Mouse (Mus musculus) lung, embryonic 15.5 days (tissue): ENCODE results near the gene Wnt7b. TPM values are rescaled to one million over a fixed set of nuclear protein-coding genes. Genes with fewer than 3 reads are reported as not detected.
A peak's percentile ranks its signal among the peaks of the same experiment; 100 is the strongest.

Source experiments
- ATAC-seq: fragments of 200-750 bp; cut with Nextera tagmentation; 2 replicates; pipeline ENCODE4 v1.8.0; 2017; ENCODE audit warnings: moderate number of reproducible peaks, borderline replicate concordance; ENCODE audit not compliant: low FRiP score, low TSS enrichment; ENCODE audit errors: extremely low read depth
- H3K27ac ChIP-seq: fragments of 300-500 bp; sonication (generic); 2 replicates; pipeline ENCODE4 v1.5.1; 2015; ENCODE audit warnings: moderate library complexity, mild to moderate bottlenecking, inconsistent platforms
- H3K27me3 ChIP-seq: fragments of 300-500 bp; sonication (generic); 2 replicates; pipeline ENCODE4 v1.6.1; 2015; ENCODE audit warnings: inconsistent platforms
- H3K36me3 ChIP-seq: fragments of 300-500 bp; sonication (generic); 2 replicates; pipeline ENCODE4 v1.6.1; 2015; ENCODE audit warnings: inconsistent platforms
- H3K4me1 ChIP-seq: fragments of 300-500 bp; sonication (generic); 2 replicates; pipeline ENCODE4 v1.6.1; 2015; ENCODE audit warnings: inconsistent platforms
- H3K4me2 ChIP-seq: fragments of 300-500 bp; sonication (generic); 2 replicates; pipeline ENCODE4 v1.6.1; 2015; ENCODE audit warnings: inconsistent platforms, mild to moderate bottlenecking, moderate library complexity
- H3K4me3 ChIP-seq: fragments of 300-500 bp; sonication (generic); 2 replicates; pipeline ENCODE4 v1.5.1; 2015; ENCODE audit warnings: mild to moderate bottlenecking, inconsistent platforms
- H3K9ac ChIP-seq: fragments of 300-500 bp; sonication (generic); 2 replicates; pipeline ENCODE4 v1.6.1; 2015; ENCODE audit warnings: inconsistent platforms
- H3K9me3 ChIP-seq: fragments of 300-500 bp; sonication (generic); 2 replicates; pipeline ENCODE4 v1.6.1; 2016; ENCODE audit warnings: inconsistent platforms
- WGBS: fragments of 180-500 bp; shearing (Covaris S2); methylation state at CpG from one replicate; pipeline ENCODE4 v1.1.7; 2015; 5-methylcytosine and 5-hydroxymethylcytosine counted together
- polyA plus RNA-seq: library from polyadenylated mRNA; unstranded; fragments of >200 nt; fragmentation: Nextera tagmentation; extraction: Ambion mirVana; gene quantifications from 2 replicates; pipeline ENCODE4 v1.2.1, GENCODE M21; 2015

The Wnt7b gene
- polyA plus RNA-seq, 1 experiment from 2014 or later: 56.5 TPM

- Histone ChIP-seq H3K4me2 (peak overlapping the region; percentile 4; the same call in 1 of the 2 replicates), H3K9ac (peak overlapping the region; percentile 3; the same call in 1 of the 2 replicates), H3K9me3 (no peaks in the 10 kb centered on the region), H3K4me1 (peaks cover 51% of the 10 kb centered on the region), H3K36me3 (no peaks in the 10 kb centered on the region), H3K4me3 (no peak overlapping the region), H3K27ac (peak overlapping the region; percentile 92), H3K27me3 (peaks cover 12% of the 10 kb centered on the region; the same call in 1 of the 2 replicates)
- peak; percentile 91 for ATAC-seq
- WGBS: 5% methylated on average over 8 of the region's 8 CpGs
Measured at GRCm38 (mm10) chr15:85610618-85611218, 28.4 kb upstream of the Wnt7b start.

GRCm38 (mm10) chr15:85610120-85610519 is 27.8 kb upstream of the Wnt7b start:
- H3K4me1 ChIP-seq: peaks cover 50% of the 10 kb centered on the region
- ATAC-seq: 0 out of 2 replicates have a peak, but pooled peaks have one; percentile 2
- peak overlapping the region; percentile 92; the same call in 1 of the 2 replicates for H3K27ac ChIP-seq
- no peak overlapping the region for H3K4me3 ChIP-seq
- H3K27me3 ChIP-seq: peaks cover 7% of the 10 kb centered on the region; the same call in 1 of the 2 replicates
- WGBS: 61% methylated on average over 5 of the region's 5 CpGs
- no peaks in the 10 kb centered on the region for H3K9me3 ChIP-seq
- no peak overlapping the region for H3K4me2 ChIP-seq
- H3K36me3 ChIP-seq: no peaks in the 10 kb centered on the region
- H3K9ac ChIP-seq: no peak overlapping the region

GRCm38 (mm10) chr15:85609266-85610004 is 27.2 kb upstream of the Wnt7b start:
- Histone ChIP-seq H3K27me3 (peaks cover under 1% of the 10 kb centered on the region; the same call in 1 of the 2 replicates), H3K27ac (no peak overlapping the region), H3K4me3 (no peak overlapping the region), H3K9ac (no peak overlapping the region), H3K4me1 (peaks cover 46% of the 10 kb centered on the region), H3K4me2 (no peak overlapping the region), H3K9me3 (no peaks in the 10 kb centered on the region), H3K36me3 (no peaks in the 10 kb centered on the region)
- 79% methylated on average over 5 of the region's 5 CpGs for WGBS
- ATAC-seq: no peak

GRCm38 (mm10) chr15:85605962-85606610 is 23.8 kb upstream of the Wnt7b start:
- WGBS: 30% methylated on average over 17 of the region's 17 CpGs
- Histone ChIP-seq H3K27me3 (no peaks in the 10 kb centered on the region), H3K27ac (0 out of 2 replicates have a peak overlapping the region, but pooled peaks have one; percentile 44), H3K9me3 (no peaks in the 10 kb centered on the region), H3K9ac (no peak overlapping the region), H3K4me1 (peaks cover 15% of the 10 kb centered on the region), H3K4me3 (no peak overlapping the region), H3K4me2 (peak overlapping the region; percentile 23; the same call in 1 of the 2 replicates), H3K36me3 (no peaks in the 10 kb centered on the region)
- no peak for ATAC-seq

- no peak overlapping the region for H3K4me3 ChIP-seq
- H3K36me3 ChIP-seq: no peaks in the 10 kb centered on the region
- no peaks in the 10 kb centered on the region for H3K9me3 ChIP-seq
- ATAC-seq: no peak
- no peak overlapping the region for H3K4me2 ChIP-seq
- H3K4me1 ChIP-seq: peaks cover 22% of the 10 kb centered on the region
- no peak overlapping the region for H3K27ac ChIP-seq
- H3K27me3 ChIP-seq: no peaks in the 10 kb centered on the region
- H3K9ac ChIP-seq: no peak overlapping the region
- WGBS: 84% methylated on average over 8 of the region's 8 CpGs
Measured at GRCm38 (mm10) chr15:85604938-85605337, 22.7 kb upstream of the Wnt7b start.

- Histone ChIP-seq H3K9ac (no peak overlapping the region), H3K36me3 (no peaks in the 10 kb centered on the region), H3K9me3 (no peaks in the 10 kb centered on the region), H3K27me3 (no peaks in the 10 kb centered on the region), H3K4me1 (peaks cover 26% of the 10 kb centered on the region), H3K4me2 (no peak overlapping the region), H3K27ac (no peak overlapping the region), H3K4me3 (no peak overlapping the region)
- no peak for ATAC-seq
- WGBS: 76% methylated on average over 4 of the region's 4 CpGs
Measured at GRCm38 (mm10) chr15:85604507-85604906, 22.2 kb upstream of the Wnt7b start.

- ATAC-seq: no peak
- no peak overlapping the region for H3K4me3 ChIP-seq
- no peaks in the 10 kb centered on the region for H3K36me3 ChIP-seq
- H3K27ac ChIP-seq: no peak overlapping the region
- WGBS: 50% methylated on average over 5 of the region's 5 CpGs
- H3K4me1 ChIP-seq: peaks cover 32% of the 10 kb centered on the region
- no peak overlapping the region for H3K4me2 ChIP-seq
- no peak overlapping the region for H3K9ac ChIP-seq
- H3K27me3 ChIP-seq: no peaks in the 10 kb centered on the region
- H3K9me3 ChIP-seq: no peaks in the 10 kb centered on the region
Measured at GRCm38 (mm10) chr15:85603422-85603821, 21.1 kb upstream of the Wnt7b start.

GRCm38 (mm10) chr15:85602733-85603132 is 20.5 kb upstream of the Wnt7b start:
- Histone ChIP-seq H3K4me3 (no peak overlapping the region), H3K27ac (no peak overlapping the region), H3K27me3 (no peaks in the 10 kb centered on the region), H3K4me2 (no peak overlapping the region), H3K9ac (no peak overlapping the region), H3K9me3 (no peaks in the 10 kb centered on the region), H3K36me3 (no peaks in the 10 kb centered on the region), H3K4me1 (peaks cover 32% of the 10 kb centered on the region)
- WGBS: 66% methylated on average over 6 of the region's 6 CpGs
- ATAC-seq: no peak

GRCm38 (mm10) chr15:85602021-85602420 is 19.7 kb upstream of the Wnt7b start:
- H3K4me2 ChIP-seq: no peak overlapping the region
- no peak for ATAC-seq
- H3K27ac ChIP-seq: no peak overlapping the region
- 77% methylated on average over 5 of the region's 5 CpGs for WGBS
- no peak overlapping the region for H3K9ac ChIP-seq
- peaks cover 32% of the 10 kb centered on the region for H3K4me1 ChIP-seq
- H3K9me3 ChIP-seq: no peaks in the 10 kb centered on the region
- no peaks in the 10 kb centered on the region for H3K36me3 ChIP-seq
- no peak overlapping the region for H3K4me3 ChIP-seq
- no peaks in the 10 kb centered on the region for H3K27me3 ChIP-seq

GRCm38 (mm10) chr15:85601202-85601601 is 18.9 kb upstream of the Wnt7b start:
- Histone ChIP-seq H3K4me2 (no peak overlapping the region), H3K27me3 (no peaks in the 10 kb centered on the region), H3K4me1 (peaks cover 31% of the 10 kb centered on the region), H3K4me3 (no peak overlapping the region), H3K27ac (no peak overlapping the region), H3K9me3 (no peaks in the 10 kb centered on the region), H3K9ac (no peak overlapping the region), H3K36me3 (no peaks in the 10 kb centered on the region)
- 65% methylated on average over 4 of the region's 4 CpGs for WGBS
- no peak for ATAC-seq

GRCm38 (mm10) chr15:85600696-85601094 is 18.4 kb upstream of the Wnt7b start:
- 44% methylated on average over 7 of the region's 7 CpGs for WGBS
- H3K4me3 ChIP-seq: no peak overlapping the region
- H3K27me3 ChIP-seq: no peaks in the 10 kb centered on the region
- peaks cover 26% of the 10 kb centered on the region for H3K4me1 ChIP-seq
- 0 out of 2 replicates have a peak overlapping the region, but pooled peaks have one; percentile 15 for H3K27ac ChIP-seq
- H3K4me2 ChIP-seq: peak overlapping the region; percentile 31; the same call in 1 of the 2 replicates
- H3K36me3 ChIP-seq: no peaks in the 10 kb centered on the region
- no peak for ATAC-seq
- no peak overlapping the region for H3K9ac ChIP-seq
- H3K9me3 ChIP-seq: no peaks in the 10 kb centered on the region
